Mouse (Mus musculus) kidney, embryonic 14.5 days (tissue): ENCODE measurements around the gene Arhgef10l. TPM values are rescaled to one million over a fixed set of nuclear protein-coding genes. Genes with fewer than 3 reads are reported as not detected.

Experiments used
- ATAC-seq: fragments of 200-750 bp; cut with Nextera tagmentation; 2 replicates; pipeline ENCODE4 v1.8.0; 2017; ENCODE audit warnings: moderate number of reproducible peaks, mild to moderate bottlenecking, moderate TSS enrichment, moderate library complexity; ENCODE audit not compliant: low FRiP score, low TSS enrichment
- H3K27ac ChIP-seq: fragments of 300-500 bp; sonication (generic); 2 replicates; pipeline ENCODE4 v1.5.1; 2014; ENCODE audit warnings: low read depth, mild to moderate bottlenecking, low read length, moderate library complexity, mixed read lengths
- H3K27me3 ChIP-seq: fragments of 300-500 bp; sonication (generic); 2 replicates; pipeline ENCODE4 v1.6.1; 2014; ENCODE audit warnings: mild to moderate bottlenecking, low read length; ENCODE audit not compliant: control insufficient read depth, insufficient read depth
- H3K36me3 ChIP-seq: fragments of 300-500 bp; sonication (generic); 2 replicates; pipeline ENCODE4 v1.6.1; 2014; ENCODE audit warnings: low read length, mixed read lengths; ENCODE audit not compliant: control insufficient read depth, insufficient read depth
- H3K4me1 ChIP-seq: fragments of 300-500 bp; sonication (generic); 2 replicates; pipeline ENCODE4 v1.6.1; 2014; ENCODE audit warnings: low read length, mixed read lengths; ENCODE audit not compliant: control insufficient read depth, insufficient read depth
- H3K4me2 ChIP-seq: fragments of 300-500 bp; sonication (generic); replicated peaks from 2 replicates; pipeline ENCODE4 v1.6.1; 2014; ENCODE audit warnings: low read depth, mild to moderate bottlenecking, low read length
- H3K4me3 ChIP-seq: fragments of 300-500 bp; sonication (generic); 2 replicates; pipeline ENCODE4 v1.5.1; 2014; ENCODE audit warnings: mild to moderate bottlenecking, low read length
- H3K9ac ChIP-seq: fragments of 300-500 bp; sonication (generic); 2 replicates; pipeline ENCODE4 v1.6.1; 2014; ENCODE audit warnings: low read depth, mild to moderate bottlenecking, low read length, moderate library complexity
- H3K9me3 ChIP-seq: fragments of 300-500 bp; sonication (generic); 2 replicates; pipeline ENCODE4 v1.6.1; 2016; ENCODE audit warnings: low read length; ENCODE audit not compliant: control insufficient read depth
- WGBS: fragments of 180-500 bp; shearing (Covaris S2); extraction: QIAGEN DNeasy Blood & Tissue Kit; methylation state at CpG from one replicate; pipeline ENCODE4 v1.1.7; 2014; 5-methylcytosine and 5-hydroxymethylcytosine counted together
- polyA plus RNA-seq: library from polyadenylated mRNA; unstranded; fragments of >200 nt; fragmentation: Nextera tagmentation; extraction: Ambion mirVana; gene quantifications from 2 replicates; pipeline ENCODE4 v1.2.1, GENCODE M21; 2014

Gene Arhgef10l
- polyA plus RNA-seq, 1 experiment from 2014 or later = 18.2 TPM

- H3K36me3 ChIP-seq = no peaks in the 10 kb centered on the region
- no peaks in the 10 kb centered on the region for H3K9me3 ChIP-seq
- peaks cover 3% of the 10 kb centered on the region; the same call in 1 of the 2 replicates for H3K27me3 ChIP-seq
- no peak overlapping the region for H3K4me3 ChIP-seq
- H3K27ac ChIP-seq = no peak overlapping the region
- H3K4me2 ChIP-seq = no peak overlapping the region
- H3K4me1 ChIP-seq = peaks cover 7% of the 10 kb centered on the region; the same call in 1 of the 2 replicates
- no peak for ATAC-seq
- whole genome bisulfite sequencing = 76% methylated on average over 14 of the region's 14 CpGs
- no peak overlapping the region for H3K9ac ChIP-seq
These were observed 30.1 kb upstream of the Arhgef10l start for GRCm38 (mm10) chr4:140695675-140696585.

GRCm38 (mm10) chr4:140695146-140695545 lies 29.3 kb upstream of the Arhgef10l start:
- Histone ChIP-seq H3K27ac (no peak overlapping the region), H3K4me3 (no peak overlapping the region), H3K9ac (no peak overlapping the region), H3K27me3 (peaks cover 3% of the 10 kb centered on the region; the same call in 1 of the 2 replicates), H3K4me2 (no peak overlapping the region), H3K4me1 (no peaks in the 10 kb centered on the region; the same call in 1 of the 2 replicates), H3K36me3 (no peaks in the 10 kb centered on the region), H3K9me3 (no peaks in the 10 kb centered on the region)
- no peak for ATAC-seq
- WGBS = 63% methylated on average over 7 of the region's 7 CpGs

DNA sequence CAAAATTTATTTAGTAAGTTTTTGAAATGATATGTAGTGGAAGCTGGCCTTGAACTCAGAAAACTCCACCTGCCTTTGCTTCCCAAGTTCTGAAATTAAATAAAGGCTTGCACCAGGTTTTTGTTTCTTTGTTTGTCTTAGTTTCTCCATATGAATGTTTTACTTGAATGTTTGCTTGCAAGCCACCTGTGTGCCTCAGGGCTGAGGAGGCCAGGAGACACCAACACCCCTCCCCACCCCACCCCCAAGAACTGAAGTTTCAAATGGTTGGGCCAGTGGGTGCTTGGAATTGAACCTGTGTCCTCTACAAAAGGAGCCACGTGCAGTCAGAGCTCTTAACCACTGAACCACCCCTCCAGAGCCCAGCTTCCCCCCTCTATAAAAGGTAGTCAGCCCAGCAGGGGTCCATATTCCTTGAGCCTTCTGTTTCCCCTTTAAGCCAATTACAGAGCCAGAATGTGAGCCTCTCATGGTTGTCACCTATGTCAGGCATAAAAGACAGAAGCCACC lies 28.8 kb upstream of the Arhgef10l start:
- Histone ChIP-seq H3K4me2 (no peak overlapping the region), H3K9ac (no peak overlapping the region), H3K4me3 (no peak overlapping the region), H3K27me3 (peaks cover 3% of the 10 kb centered on the region; the same call in 1 of the 2 replicates), H3K4me1 (no peaks in the 10 kb centered on the region), H3K27ac (no peak overlapping the region), H3K9me3 (no peaks in the 10 kb centered on the region), H3K36me3 (no peaks in the 10 kb centered on the region)
- 48% methylated on average over 1 of the region's 1 CpGs for WGBS
- no peak for ATAC-seq

GRCm38 (mm10) chr4:140693513-140693912 lies 27.7 kb upstream of the Arhgef10l start:
- WGBS = 79% methylated on average over 4 of the region's 4 CpGs
- H3K4me3 ChIP-seq = no peak overlapping the region
- H3K36me3 ChIP-seq = no peaks in the 10 kb centered on the region
- H3K9ac ChIP-seq = no peak overlapping the region
- ATAC-seq = no peak
- H3K9me3 ChIP-seq = no peaks in the 10 kb centered on the region
- H3K4me2 ChIP-seq = no peak overlapping the region
- H3K27me3 ChIP-seq = no peaks in the 10 kb centered on the region
- H3K4me1 ChIP-seq = no peaks in the 10 kb centered on the region
- no peak overlapping the region for H3K27ac ChIP-seq

DNA sequence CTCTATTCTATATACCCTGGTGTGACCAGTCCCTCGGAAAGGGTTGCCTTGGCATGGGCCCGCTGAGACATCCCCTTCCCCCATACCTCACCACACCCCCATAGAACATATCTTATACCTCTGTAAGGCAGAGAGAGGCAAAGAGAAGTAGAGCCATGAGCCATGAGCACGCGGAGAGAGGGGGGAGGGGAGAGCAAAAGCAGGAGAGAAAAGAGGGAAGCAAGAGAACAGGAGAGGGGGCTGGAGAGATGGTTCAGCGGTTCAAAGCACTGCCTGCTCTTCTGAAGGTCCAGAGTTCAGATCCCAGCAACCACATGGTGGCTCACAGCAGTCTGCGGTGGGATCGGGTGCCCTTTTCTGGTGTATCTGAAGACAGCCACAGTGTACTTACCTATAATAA lies 25.7 kb upstream of the Arhgef10l start:
- Histone ChIP-seq H3K27ac (no peak overlapping the region), H3K9ac (no peak overlapping the region), H3K27me3 (no peaks in the 10 kb centered on the region), H3K36me3 (no peaks in the 10 kb centered on the region), H3K4me2 (no peak overlapping the region), H3K4me1 (no peaks in the 10 kb centered on the region), H3K4me3 (no peak overlapping the region), H3K9me3 (no peaks in the 10 kb centered on the region)
- 76% methylated on average over 7 of the region's 7 CpGs for WGBS
- no peak for ATAC-seq

DNA sequence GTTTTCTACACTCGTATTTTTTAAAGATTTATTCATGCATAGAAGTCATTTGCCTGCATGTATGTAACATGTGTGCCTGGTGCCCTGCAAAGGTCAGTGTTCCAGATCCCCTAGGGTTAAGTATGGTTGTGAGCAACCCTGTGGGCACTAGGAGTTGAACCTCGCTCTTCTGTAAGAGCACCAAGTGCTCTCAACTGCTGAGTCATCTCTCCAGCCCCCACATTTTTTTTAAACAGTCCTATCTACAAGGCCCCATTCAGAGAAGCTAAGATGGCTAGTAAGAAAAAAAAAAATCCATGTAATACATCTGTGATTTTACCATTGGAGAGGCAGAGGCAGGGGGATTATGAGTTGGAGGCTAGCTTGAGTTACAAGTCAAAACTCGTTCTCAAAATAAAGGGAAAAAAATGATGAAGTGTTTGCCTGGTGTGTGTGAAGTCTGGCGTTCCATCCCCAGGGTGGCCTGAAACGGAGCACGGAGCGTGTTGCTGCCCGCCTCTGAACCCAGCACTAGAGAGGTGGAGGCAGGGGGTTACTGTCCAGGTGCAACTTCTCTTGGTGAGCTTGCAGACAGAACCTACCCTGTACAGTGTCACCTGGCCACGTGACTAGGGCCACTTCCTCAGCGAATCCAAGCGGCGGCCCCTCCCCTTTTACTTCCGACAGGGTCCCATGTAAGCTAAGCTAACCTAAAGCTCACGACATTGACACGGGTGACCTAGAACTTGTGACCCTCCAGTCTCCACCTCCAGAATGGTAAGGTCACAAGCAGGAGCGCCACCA lies 24.3 kb upstream of the Arhgef10l start:
- Histone ChIP-seq H3K4me2 (no peak overlapping the region), H3K4me1 (peaks cover 3% of the 10 kb centered on the region; the same call in 1 of the 2 replicates), H3K4me3 (no peak overlapping the region), H3K36me3 (no peaks in the 10 kb centered on the region), H3K27ac (no peak overlapping the region), H3K9ac (no peak overlapping the region), H3K27me3 (no peaks in the 10 kb centered on the region), H3K9me3 (no peaks in the 10 kb centered on the region)
- no peak for ATAC-seq
- WGBS = 72% methylated on average over 16 of the region's 16 CpGs

- no peak for ATAC-seq
- H3K27me3 ChIP-seq = no peaks in the 10 kb centered on the region
These were observed 23.1 kb upstream of the Arhgef10l start for GRCm38 (mm10) chr4:140688826-140689425.

DNA sequence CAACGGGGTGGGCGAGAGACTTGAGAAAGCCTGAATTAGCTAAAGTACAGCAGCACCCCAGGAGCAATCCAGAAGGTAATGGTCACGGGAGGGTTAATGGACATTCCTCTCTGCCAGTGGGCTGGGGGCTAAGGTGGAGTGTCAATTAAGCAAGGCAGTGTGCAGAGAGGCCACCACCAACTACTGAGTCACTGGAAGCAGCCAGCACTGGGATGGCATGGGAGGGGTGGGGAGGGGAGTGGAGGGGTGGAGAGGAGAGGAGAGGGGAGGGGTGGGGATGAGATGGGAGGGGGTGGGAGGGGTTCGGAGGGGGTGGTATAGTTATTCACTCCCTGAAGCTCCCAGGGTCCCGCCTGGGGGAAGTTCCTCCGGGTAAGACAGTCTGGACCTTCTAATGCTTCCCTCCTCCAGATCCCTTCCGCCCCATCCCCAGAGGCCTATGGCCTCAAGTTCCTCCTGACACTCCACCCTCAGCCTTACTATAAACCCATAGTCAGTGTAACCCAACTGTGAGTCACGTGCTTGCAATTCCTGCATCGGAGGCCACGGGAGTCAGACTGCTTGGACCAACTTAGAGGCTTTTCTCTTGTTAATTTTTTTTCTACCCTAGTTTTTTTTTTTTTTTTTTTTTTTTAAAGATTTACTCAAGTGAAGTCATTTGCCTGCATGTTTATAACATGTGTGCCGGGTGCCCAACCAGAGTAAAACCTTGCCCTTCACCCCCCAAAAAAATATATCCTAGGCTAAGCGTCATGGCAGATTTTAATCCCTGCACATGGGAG lies 22.4 kb upstream of the Arhgef10l start:
- no peak overlapping the region for H3K9ac ChIP-seq
- no peak overlapping the region for H3K27ac ChIP-seq
- H3K4me2 ChIP-seq = no peak overlapping the region
- no peaks in the 10 kb centered on the region for H3K36me3 ChIP-seq
- H3K9me3 ChIP-seq = no peaks in the 10 kb centered on the region
- peaks cover 18% of the 10 kb centered on the region for H3K4me1 ChIP-seq
- ATAC-seq = 0 out of 2 replicates have a peak, but pooled peaks have one; percentile 50
- 35% methylated on average over 11 of the region's 12 CpGs for WGBS
- H3K4me3 ChIP-seq = no peak overlapping the region
- H3K27me3 ChIP-seq = no peaks in the 10 kb centered on the region

More at GRCm38 (mm10) chr4:140688826-140689425, 23.1 kb upstream of the Arhgef10l start:
- Histone ChIP-seq H3K4me1 (peaks cover 14% of the 10 kb centered on the region), H3K27ac (no peak overlapping the region), H3K4me2 (no peak overlapping the region), H3K4me3 (no peak overlapping the region), H3K36me3 (no peaks in the 10 kb centered on the region), H3K9ac (no peak overlapping the region), H3K9me3 (no peaks in the 10 kb centered on the region)
- 73% methylated on average over 5 of the region's 5 CpGs for WGBS
